Mouse (Mus musculus): ENCODE results near the gene Hspbp1. TPM values are rescaled to one million over a fixed set of nuclear protein-coding genes. Genes with fewer than 3 reads are reported as not detected.

The Hspbp1 gene
- polyA plus RNA-seq (2012; fragmentation: generic; extraction: Trizol): 100 to 1,000 TPM in 1 of 2 experiments, 10 to 100 TPM in 1; 56.4 to 125 TPM

DNA sequence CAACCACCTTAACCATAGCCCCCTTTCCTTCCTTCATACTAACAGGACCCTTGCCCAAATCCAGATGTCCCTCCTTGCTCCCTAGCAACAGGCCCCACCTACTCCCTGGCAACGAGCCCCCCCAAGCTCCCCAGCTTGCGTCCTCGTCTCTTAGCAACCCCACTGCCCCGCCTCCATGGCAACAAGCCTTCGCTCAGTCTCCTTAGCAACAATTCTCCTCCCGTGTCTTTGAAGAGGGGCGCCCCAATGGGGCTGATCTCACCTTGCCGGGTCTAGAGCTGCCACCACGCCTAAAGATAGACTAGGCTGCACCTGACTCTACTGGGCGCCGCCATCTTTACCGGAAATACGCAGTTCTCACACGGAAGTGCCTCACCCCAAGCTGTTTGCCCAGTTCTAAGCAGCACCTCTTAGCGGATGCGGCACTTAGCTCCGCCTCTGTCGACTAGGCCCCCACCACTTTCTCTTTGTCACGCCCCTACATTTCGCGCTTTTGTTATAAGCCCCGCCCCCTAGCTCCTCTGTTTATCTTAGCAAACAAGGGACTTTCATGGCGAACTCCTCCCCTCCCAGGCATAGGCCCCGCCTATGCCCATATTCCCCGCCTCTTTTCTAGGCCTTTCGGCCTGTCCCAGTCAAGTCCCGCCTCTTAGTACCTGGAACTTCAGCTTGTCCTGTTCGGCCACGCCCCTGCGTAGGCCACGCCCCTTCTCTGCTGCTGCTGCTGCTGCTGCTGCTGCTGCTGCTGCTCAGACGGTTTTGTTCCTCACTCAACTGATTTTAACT is at the start of gene Hspbp1:
Gene Hspbp1, minus strand, starts transcription at position 437 of the 786 bp plus-strand sequence.

DNA sequence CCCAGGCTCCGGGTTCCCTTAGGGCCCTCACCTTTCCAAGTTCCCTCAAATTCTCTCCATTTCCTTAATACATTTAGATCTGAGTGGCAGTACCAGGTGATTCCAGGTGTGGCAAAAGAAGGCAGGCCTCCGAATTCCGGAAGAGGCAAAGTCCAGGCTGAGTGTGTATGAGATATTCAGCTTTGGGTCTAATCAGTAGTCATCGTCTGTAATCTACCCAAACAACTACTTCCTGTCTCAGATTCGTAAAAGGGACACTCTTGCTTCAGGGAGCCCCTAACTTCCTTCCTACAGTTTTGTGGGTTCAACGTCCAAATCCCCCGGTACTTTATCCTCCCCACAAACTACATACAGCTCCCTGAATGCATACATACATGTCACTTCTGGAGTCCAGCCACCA is 40.3 kb upstream of the Hspbp1 start, which contains the start of gene Tmem150b:
Gene Tmem150b, minus strand, starts transcription at position 81 of the 400 bp plus-strand sequence.

GRCm38 (mm10) chr7:4690387-4690786 is 5.5 kb upstream of the Hspbp1 start, which contains the start of gene Brsk1:
Gene Brsk1 (plus strand): TSS chr7:4690604.

GRCm38 (mm10) chr7:4658912-4659551 is 25.8 kb downstream of the Hspbp1 start, which contains the start of gene Ppp6r1:
Gene Ppp6r1 (minus strand): TSS chr7:4659019.

GRCm38 (mm10) chr7:4631031-4631430 is 53.8 kb downstream of the Hspbp1 start, which contains the start of gene Tmem86b:
Gene Tmem86b (minus strand): TSS chr7:4631422.

Other genes with a start within 250 kb of the Hspbp1 start
- 1 to 10 TPM; 2.8 to 7.2 TPM for gene Rdh13, start 239.4 kb downstream of the Hspbp1 start, polyA plus RNA-seq (2012; fragmentation: generic; extraction: Trizol)
- gene Eps8l1, start 224.4 kb downstream of the Hspbp1 start, polyA plus RNA-seq (2012; fragmentation: generic; extraction: Trizol): 1 to 10 TPM in 1 of 2 experiments, under 1 TPM in 1; 0.28 to 1.1 TPM
- 10 to 100 TPM; 35.2 to 55.0 TPM for gene Ppp1r12c, start 183.4 kb downstream of the Hspbp1 start, polyA plus RNA-seq (2012; fragmentation: generic; extraction: Trizol)
- gene Tnnt1, start 168.7 kb downstream of the Hspbp1 start, polyA plus RNA-seq (2012; fragmentation: generic; extraction: Trizol): 1 to 10 TPM in 1 of 2 experiments, under 1 TPM in 1; 0.04 to 4.4 TPM
- gene Tnni3, start 160.8 kb downstream of the Hspbp1 start, polyA plus RNA-seq (2012; fragmentation: generic; extraction: Trizol): 1 to 10 TPM in 1 of 2 experiments, under 1 TPM in 1; 0.12 to 3.6 TPM
- 1 to 10 TPM; 2.1 to 3.7 TPM for gene Dnaaf3, start 152.6 kb downstream of the Hspbp1 start, polyA plus RNA-seq (2012; fragmentation: generic; extraction: Trizol)
- gene Syt5, start 137.5 kb downstream of the Hspbp1 start, polyA plus RNA-seq (2012; fragmentation: generic; extraction: Trizol): under 1 TPM in 1 of 2 experiments, not detected in 1; 0.04 TPM
- not detected for gene Ptprh, start 81.0 kb downstream of the Hspbp1 start, polyA plus RNA-seq (2012; fragmentation: generic; extraction: Trizol)
- gene Tmem86b, start 53.6 kb downstream of the Hspbp1 start, polyA plus RNA-seq (2012; fragmentation: generic; extraction: Trizol): 1 to 10 TPM; 1.9 to 4.9 TPM
- 10 to 100 TPM; 24.9 to 47.9 TPM for gene Ppp6r1, start 26.0 kb downstream of the Hspbp1 start, polyA plus RNA-seq (2012; fragmentation: generic; extraction: Trizol)
- gene Brsk1, start 5.5 kb upstream of the Hspbp1 start, polyA plus RNA-seq (2012; fragmentation: generic; extraction: Trizol): 10 to 100 TPM in 1 of 2 experiments, 1 to 10 TPM in 1; 3.8 to 11.2 TPM
- gene Tmem150b, start 40.2 kb upstream of the Hspbp1 start, polyA plus RNA-seq (2012; fragmentation: generic; extraction: Trizol): under 1 TPM; 0.02 to 0.27 TPM
- 10 to 100 TPM in 1 of 2 experiments, 1 to 10 TPM in 1; 6.4 to 30.2 TPM for gene Kmt5c, start 55.0 kb upstream of the Hspbp1 start, polyA plus RNA-seq (2012; fragmentation: generic; extraction: Trizol)
- under 1 TPM; 0.08 to 0.26 TPM for gene Cox6b2, start 68.0 kb upstream of the Hspbp1 start, polyA plus RNA-seq (2012; fragmentation: generic; extraction: Trizol)
- not detected for gene Fam71e2, start 86.2 kb upstream of the Hspbp1 start, polyA plus RNA-seq (2012; fragmentation: generic; extraction: Trizol)
- under 1 TPM; 0.66 to 0.91 TPM for gene Il11, start 97.8 kb upstream of the Hspbp1 start, polyA plus RNA-seq (2012; fragmentation: generic; extraction: Trizol)
- 1 to 10 TPM in 1 of 2 experiments, under 1 TPM in 1; 0.61 to 1.1 TPM for gene Tmem190, start 97.9 kb upstream of the Hspbp1 start, polyA plus RNA-seq (2012; fragmentation: generic; extraction: Trizol)
- gene Tmem238, start 104.6 kb upstream of the Hspbp1 start, polyA plus RNA-seq (2012; fragmentation: generic; extraction: Trizol): 10 to 100 TPM in 1 of 2 experiments, 1 to 10 TPM in 1; 9.5 to 53.2 TPM
- gene Rpl28, start 107.8 kb upstream of the Hspbp1 start, polyA plus RNA-seq (2012; fragmentation: generic; extraction: Trizol): over 10,000 TPM in 1 of 2 experiments, 1,000 to 10,000 TPM in 1; 4,560 to 11,128 TPM
- 100 to 1,000 TPM; 315 to 381 TPM for gene Ube2s, start 127.5 kb upstream of the Hspbp1 start, polyA plus RNA-seq (2012; fragmentation: generic; extraction: Trizol)
- gene Shisa7, start 159.6 kb upstream of the Hspbp1 start, polyA plus RNA-seq (2012; fragmentation: generic; extraction: Trizol): not detected
- under 1 TPM; 0.18 to 0.59 TPM for gene Isoc2b, start 185.2 kb upstream of the Hspbp1 start, polyA plus RNA-seq (2012; fragmentation: generic; extraction: Trizol)
- gene Isoc2a, start 192.1 kb upstream of the Hspbp1 start, polyA plus RNA-seq (2012; fragmentation: generic; extraction: Trizol): 1 to 10 TPM; 1.5 to 3.4 TPM
- under 1 TPM in 1 of 2 experiments, not detected in 1; 0.19 TPM for gene Gm36210, start 221.4 kb upstream of the Hspbp1 start, polyA plus RNA-seq (2012; fragmentation: generic; extraction: Trizol)
- 10 to 100 TPM in 1 of 2 experiments, 1 to 10 TPM in 1; 8.1 to 11.7 TPM for gene Zfp628, start 230.1 kb upstream of the Hspbp1 start, polyA plus RNA-seq (2012; fragmentation: generic; extraction: Trizol)
- gene Nat14, start 237.0 kb upstream of the Hspbp1 start, polyA plus RNA-seq (2012; fragmentation: generic; extraction: Trizol): 1 to 10 TPM in 1 of 2 experiments, under 1 TPM in 1; 0.78 to 6.7 TPM
- 10 to 100 TPM in 1 of 2 experiments, 1 to 10 TPM in 1; 4.7 to 87.9 TPM for gene Ssc5d, start 240.7 kb upstream of the Hspbp1 start, polyA plus RNA-seq (2012; fragmentation: generic; extraction: Trizol)

Data from C3H10T1/2 (cell line).